Mouse (Mus musculus) right cerebral cortex, postnatal 36 days (tissue): ENCODE measurements around the gene Spsb1.
A peak's percentile ranks its signal among the peaks of the same experiment; 100 is the strongest.

Experiments used
- DNase-seq, 2 experiments: peaks; one replicate each; pipeline ENCODE4 v3.0.0; 2022; ENCODE audit warnings: low spot score in 2 of 2, mixed read lengths in 1 of 2

Spsb1 gene

DNA sequence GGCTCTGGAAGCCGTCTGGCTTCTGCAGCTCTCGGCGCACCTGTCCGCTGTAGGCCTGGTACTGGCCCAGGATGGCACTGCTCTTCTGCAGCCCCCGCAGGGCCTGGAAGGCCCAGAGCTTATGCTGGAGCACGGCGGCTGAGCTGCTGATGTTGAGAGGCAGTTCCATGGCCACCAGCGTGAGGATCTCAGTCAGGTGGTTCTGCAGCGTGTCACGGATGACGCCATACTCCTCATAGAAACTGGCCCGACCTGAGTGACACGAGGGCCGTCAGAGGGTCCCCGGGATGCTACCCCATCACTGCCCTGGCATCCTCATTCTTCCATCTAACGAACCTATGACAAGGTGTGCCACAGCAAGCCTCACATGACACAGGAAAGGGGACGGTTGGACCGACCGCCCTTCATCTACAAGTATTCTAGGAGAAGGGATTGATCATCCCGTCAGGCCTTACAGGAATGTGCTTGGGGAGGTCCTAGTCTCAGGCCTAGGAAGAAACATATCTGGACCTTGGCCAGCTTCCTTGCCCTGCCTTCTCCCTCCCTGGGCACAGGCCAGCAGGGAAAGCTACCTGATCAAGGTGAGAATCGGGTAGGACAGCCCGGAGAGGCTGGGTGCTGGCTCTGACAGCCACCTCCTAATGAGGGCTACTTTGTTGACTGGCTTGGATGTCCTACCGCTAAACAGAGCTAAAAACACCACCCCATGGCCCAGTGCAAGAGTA is 29.2 kb upstream of the Spsb1 start:
- no peak for DNase-seq

- no peak for DNase-seq
These were observed 27.3 kb upstream of the Spsb1 start for GRCm38 (mm10) chr4:149982154-149982553.

DNA sequence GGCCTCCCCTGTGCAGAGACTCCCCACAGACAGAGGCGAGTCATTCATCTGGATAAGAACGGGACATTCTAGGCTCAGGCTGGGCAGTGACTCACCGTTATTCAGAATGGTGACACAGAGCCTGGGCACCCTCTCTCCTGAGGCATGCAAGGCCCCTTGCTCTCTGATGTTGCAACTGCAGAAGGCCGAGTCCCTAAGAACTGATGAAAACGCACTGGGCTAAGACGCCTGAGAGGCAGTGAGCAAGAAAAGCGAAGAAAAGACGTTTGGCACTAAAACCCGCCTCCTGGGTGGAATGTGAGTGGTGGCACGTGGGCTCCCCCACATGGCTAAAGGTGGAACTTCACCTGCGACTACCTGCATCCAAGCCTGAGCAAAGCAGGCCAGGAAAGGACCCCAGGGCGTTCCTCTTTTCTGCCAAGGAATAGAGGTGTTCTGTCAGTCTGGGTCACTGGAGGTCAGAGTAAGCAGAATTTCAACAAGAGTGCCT is 25.0 kb upstream of the Spsb1 start:
- peak; percentile 76 to 79 for DNase-seq

DNA sequence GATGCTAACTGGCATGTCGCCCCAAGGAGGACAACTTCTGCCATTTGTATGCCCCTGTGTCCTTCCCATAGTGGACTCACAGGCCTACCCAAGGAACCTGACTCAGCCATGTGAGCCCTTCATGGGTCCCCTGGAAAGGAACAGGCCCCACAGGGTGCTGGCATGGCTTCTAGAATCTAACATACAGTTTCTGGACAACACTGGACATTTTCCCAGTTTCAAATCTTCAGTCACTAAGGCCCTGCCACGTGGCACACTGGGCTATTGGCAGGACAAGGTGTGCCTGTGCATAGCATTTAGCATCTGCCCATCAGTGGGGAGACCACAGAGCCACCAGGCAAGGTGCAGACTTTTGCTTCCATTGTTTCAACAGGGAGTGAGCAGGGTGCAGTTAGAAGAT is 24.0 kb upstream of the Spsb1 start:
- no peak for DNase-seq

DNA sequence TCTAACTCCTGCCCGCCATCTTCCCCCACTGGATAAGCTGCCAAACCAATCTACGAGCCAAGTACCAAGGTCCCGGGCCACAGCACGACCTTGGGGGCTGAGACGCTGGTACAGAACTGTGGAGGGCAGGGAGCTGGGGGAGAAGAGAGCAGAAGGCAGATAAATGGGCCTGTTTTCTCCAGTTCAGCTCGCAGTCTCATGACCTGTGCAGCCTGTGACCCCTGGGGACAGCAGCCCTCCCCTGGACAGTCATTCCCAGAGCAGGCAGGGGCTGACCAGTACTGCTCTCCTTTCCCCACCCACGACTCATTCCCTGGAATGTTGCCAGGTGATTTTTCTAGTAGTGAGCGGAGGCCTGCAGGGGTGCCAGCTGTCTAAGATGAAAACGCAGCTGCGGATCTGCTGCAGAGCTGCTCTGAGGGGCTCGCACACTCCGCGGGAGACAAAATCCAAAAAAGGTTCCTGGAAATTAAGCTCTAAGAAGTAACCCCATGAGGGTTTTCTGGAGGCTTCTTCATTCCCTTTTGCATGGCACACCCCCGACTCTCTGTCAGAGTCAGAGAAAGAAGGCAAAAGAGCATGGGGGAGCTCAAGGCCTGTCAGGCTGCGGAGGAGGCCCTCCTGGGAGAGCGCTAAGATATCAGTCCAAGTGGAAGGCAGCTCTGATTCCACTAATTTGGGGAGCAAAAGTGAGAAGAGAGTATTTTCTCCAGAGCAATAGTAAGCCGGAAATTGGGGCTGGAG is 23.1 kb upstream of the Spsb1 start:
- DNase-seq, result no peak

- DNase-seq, result peak in 1 of 2 experiments; percentile 52
These were observed 22.3 kb upstream of the Spsb1 start for GRCm38 (mm10) chr4:149977181-149977580.

DNA sequence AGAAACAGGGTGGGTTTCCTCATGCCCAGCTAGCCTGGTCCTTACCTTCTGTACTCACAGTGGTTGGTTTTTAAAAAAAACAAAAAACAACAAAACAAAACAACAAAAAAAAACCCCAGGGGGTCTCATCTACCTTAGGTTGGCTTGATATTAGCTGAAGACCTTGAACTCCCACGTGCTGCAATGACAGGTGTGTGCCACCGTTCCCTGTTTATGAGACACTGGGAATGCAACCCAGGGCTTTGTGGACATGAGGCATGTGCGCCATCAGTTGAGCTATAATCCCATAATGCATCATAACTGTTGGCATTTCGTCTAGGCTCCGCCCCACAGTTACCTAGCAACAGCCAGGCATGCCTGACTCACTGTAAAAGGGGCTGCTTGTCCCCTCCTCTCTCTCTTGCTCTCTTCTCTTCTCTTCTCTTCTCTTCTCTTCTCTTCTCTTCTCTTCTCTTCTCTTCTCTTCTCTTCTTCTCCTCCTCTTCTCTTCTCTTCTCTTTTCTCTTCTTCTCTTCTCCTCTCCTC is 20.9 kb upstream of the Spsb1 start:
- DNase-seq, result no peak

DNA sequence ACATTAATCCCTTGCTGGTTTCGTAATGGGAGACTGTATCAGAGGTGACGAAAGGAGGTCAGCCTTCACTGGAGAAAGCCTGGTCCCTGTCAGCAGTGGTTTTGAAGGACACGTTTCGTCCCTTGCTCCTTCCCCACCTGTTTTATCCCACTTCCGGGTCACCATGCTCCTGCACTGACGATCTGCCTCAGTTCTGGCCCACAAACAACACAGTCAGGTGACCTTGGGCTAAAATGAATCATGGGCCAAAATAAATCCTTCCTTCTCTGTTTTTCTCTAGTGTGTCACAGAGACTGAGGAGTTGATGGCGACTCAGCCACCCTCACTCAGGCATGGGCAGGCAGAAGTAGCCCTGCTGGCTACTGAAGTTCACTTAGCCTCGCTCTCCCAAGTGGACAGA is 20.4 kb upstream of the Spsb1 start:
- no peak for DNase-seq

DNA sequence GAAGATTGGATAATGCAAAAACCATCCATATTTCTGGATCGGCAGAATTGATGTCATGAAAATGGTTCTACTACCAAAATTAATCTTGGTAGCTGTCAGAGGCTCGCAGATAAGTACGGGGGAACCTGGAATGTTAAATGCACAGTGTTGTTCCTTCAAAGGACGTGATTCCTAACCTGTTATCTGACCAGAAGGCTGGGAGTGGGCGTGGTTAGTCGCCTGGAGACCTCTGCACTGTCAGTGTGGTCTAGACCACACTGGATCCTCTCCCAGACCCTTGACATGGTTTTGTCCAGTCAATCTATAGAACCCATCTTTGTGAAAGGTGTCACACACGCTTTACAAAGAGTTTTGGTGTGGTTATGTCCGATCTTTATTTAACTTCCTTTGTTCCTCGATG is 16.6 kb upstream of the Spsb1 start:
- DNase-seq, result no peak

- no peak for DNase-seq
These were observed 13.7 kb upstream of the Spsb1 start for GRCm38 (mm10) chr4:149968526-149968925.

- DNase-seq, result no peak
These were observed 12.1 kb upstream of the Spsb1 start for GRCm38 (mm10) chr4:149966963-149967362.

GRCm38 (mm10) chr4:149966252-149966651 is 11.4 kb upstream of the Spsb1 start:
- no peak for DNase-seq

GRCm38 (mm10) chr4:149965672-149966071 is 10.8 kb upstream of the Spsb1 start:
- DNase-seq, result no peak

GRCm38 (mm10) chr4:149965242-149965641 is 10.4 kb upstream of the Spsb1 start:
- DNase-seq, result no peak

GRCm38 (mm10) chr4:149964770-149965169 is 9.9 kb upstream of the Spsb1 start:
- DNase-seq, result no peak

GRCm38 (mm10) chr4:149964285-149964684 is 9.4 kb upstream of the Spsb1 start:
- DNase-seq, result no peak

GRCm38 (mm10) chr4:149960391-149960790 is 5.5 kb upstream of the Spsb1 start:
- no peak for DNase-seq

- DNase-seq, result no peak
These were observed 5.0 kb upstream of the Spsb1 start for GRCm38 (mm10) chr4:149959816-149960215.

DNA sequence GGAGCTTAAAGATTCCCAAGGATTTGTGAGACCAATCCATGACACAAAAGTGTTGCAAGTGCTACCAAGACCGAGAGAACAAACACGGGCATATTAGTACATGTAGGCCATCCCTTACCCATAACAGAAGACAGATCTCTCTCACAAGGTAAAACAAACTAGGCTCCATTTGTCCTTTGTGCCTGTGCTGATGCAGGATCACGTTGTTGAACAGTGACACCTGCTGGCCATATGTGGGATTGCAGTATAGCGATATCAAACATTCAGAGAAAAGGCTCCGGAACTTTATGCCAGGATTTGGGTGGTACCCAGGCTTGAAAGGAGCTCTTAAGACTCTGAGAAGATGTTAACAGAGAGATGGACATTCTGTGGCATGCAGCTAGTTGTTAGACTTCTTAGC is 3.7 kb upstream of the Spsb1 start:
- DNase-seq, result peak; percentile 50 to 70

GRCm38 (mm10) chr4:149956048-149956447 is 1.2 kb upstream of the Spsb1 start:
- no peak for DNase-seq

GRCm38 (mm10) chr4:149955631-149956030 is 788 bp upstream of the Spsb1 start:
- no peak for DNase-seq

GRCm38 (mm10) chr4:149953621-149954481 is 992 bp downstream of the Spsb1 start:
- DNase-seq, result peak in 1 of 2 experiments; percentile 36
